Mouse (Mus musculus) urinary bladder, postnatal 25 days (tissue): ENCODE data around the gene Coro1b.
"Not testable (repeated sequence)": the region's sequence is repeated elsewhere in the genome, so short reads cannot be mapped to it uniquely, and the experiment has no call there.

Source experiments
- DNase-seq: peaks from one replicate; pipeline ENCODE4 v3.0.0; 2022; ENCODE audit warnings: low spot score

Coro1b gene

DNA sequence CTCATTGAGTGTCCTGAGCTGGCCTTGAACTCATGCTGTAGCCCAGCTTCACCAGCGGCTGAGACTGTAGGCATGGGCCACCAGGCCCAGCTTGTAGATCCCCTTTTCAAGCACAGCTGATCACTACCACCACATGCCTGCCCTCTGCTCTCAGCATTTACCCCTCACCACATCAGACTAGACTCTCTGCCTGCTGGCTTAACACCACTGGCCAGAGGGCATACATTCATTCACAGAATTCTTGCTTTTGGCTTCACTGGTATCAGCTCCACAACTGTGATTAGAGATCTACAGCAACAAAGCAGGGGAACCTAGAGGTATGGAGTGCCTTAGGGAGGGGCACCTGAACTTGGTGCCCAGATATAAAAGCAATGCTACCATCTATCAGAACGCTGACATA is 27.9 kb upstream of the Coro1b start:
- no peak for DNase-seq

DNA sequence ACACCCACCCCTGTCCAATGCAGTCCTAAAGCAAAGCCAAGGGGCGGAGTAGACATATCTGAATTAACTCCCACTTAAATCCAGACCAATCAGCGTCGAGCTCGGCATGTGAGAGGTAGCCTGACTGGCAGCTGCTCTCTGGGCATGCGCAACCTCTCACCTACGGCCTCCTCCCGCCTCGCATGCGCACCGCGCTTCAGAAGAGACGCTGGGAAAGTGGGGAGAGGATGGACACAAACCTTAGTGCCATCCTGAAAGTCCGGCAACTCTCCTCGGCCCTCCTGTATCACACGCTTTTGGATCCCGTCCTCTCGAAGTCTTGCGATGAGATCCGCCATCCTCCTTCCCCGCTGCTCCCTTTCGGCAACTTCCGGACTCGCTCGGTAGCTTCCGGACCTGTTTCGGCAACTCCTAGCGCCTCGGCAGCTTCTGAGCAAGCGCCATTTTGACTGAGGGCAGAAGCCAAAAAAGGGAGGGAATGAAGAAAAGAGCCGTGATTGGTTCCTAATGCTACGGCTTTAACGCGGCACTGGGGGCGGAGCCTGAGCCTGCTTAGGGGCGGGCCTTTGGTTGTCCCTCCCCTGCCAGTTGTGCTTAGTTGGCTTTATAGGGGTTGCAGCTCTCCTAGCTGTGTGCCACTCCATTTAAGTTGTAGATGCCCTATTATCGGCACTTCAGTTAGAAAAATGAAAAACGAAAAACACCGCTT is 27.2 kb upstream of the Coro1b start:
- peak; percentile 97 for DNase-seq

DNA sequence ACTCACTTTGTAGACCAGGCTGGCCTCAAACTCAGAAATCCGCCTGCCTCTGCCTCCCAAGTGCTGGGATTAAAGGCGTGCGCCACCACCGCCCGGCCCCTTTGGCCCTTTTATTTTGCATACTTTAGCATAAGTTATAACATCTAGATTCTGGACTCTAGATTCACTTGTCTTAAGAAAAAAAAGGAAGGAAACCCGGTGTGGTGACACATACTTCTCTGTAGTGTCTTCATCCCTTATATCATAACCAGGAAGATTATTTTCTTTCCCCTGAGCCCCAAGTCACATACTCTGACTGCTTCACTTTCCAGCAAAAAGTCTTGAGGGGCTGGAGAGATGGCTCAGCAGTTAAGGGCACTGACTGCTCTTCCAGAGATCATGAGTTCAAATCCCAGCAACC is 26.5 kb upstream of the Coro1b start:
- DNase-seq = not testable (repeated sequence)

DNA sequence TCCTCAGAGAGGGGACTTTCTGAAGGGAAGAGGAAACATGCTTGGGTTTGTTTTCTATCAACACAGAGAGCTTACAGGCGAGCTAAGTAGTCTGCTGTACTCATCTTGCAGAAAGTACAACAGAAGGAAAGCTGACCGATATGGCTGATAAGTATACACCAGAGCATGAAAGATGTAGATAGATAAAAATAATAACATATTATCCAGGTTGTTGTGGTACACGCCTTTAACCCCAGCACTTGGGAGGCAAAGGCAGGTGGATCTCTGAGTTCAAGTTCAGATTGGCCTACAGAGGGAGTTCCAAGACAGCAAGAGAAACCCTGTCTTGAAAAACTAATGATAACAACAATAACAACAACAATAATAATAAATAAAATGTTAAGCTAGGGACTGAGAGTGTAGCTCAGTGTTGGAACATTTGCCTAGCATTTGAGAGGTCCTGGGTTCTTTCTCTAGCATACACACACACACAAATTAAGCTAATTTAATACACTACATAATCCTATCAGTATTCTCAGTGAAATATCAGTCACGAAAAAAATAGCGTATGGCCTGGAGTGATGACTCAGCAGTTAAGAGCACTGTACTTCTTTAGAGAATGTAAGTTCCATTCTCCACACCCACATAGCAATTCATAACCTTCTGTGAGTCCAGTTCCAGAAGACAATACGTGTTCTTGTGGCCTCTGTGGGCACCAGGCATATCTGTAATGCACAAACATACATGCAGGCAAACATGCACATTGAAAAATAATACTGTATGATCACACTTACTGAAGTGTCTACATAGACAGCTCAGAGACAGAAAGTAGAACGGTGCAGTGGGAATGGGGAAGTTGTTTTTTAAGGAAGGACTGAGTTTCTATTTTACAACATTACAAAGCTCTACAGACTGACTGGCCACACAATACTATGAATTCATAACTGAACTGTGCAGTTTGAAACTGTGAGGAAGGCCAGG is 25.7 kb upstream of the Coro1b start:
- DNase-seq = no peak

DNA sequence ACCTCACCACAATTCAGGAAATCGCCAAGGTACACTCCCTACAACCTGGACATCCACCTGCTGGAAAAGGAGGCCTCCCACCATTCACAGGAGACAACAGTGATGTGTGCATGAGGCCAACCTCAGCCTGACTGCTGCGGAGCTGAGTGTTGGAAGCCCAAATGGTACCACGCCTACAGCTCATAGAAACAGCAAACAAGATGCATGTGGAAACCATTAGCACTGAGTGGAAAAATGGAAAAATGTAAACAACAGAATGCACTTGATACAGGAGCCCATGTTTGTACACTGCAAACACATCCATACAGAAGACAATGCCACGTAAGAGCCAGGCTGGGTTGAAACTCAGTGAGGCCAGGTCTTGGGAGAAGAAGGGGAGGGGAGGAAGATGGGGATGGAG is 24.0 kb upstream of the Coro1b start:
- DNase-seq = no peak

DNA sequence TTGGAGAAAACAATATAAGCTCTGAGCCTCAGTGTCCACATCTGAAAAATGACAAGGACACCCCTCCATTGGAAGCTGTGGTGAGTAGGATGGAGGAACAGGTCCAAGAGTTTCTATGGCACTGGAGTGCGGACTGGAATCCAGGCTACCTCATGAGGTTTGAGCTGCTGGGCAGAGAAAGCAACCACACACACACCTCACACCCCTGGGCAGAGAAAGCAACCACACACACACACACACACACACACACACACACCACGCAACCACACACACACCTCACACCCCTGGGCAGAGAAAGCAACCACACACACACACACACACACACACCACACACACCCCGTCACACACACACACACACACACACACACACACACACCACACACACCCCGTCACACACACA is 23.2 kb upstream of the Coro1b start:
- not testable (repeated sequence) for DNase-seq

DNA sequence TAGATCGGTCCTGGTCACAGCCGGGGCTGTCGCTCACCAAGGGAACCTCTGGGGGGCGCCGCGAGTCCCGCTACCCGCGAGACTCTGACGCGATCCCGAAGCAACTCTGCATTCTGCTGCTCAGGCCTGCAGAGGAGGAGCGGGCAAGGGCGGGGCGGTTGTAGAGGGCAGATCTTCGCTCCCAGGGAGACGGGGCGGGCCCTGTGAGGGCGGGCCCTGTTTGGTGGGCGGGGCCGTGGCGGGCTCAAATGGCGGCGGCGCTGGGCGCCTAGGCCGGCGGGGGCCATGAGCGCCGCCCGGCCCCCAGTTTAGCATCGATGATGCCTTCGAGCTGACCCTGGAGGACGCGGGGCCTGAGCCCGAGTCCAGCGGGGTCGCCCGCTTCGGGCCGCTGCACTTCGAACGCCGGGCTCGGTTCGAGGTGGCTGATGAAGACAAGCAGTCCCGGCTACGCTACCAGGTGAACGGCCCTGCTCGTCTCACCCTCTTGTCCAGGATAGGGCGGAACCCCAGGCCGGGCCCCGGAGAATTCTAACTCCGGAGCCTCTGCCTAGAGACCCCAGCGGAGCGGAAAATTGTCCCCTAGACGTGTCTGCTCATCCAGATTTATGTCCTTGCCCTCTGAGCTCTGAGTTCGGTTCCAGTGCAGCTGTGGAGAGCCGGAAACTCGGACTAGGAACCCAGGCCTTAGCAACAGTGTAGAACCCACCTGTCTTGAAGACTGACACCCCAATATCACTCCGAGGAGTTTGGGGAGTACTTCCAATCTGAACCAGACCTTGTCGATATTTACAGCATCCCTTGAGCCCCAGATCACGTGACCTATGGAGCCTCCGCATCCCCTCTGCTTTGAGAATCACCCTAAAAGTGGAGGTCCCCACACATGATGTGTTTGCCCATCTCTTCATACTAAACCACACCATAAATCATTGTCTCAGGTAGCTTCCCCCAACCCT is 22.4 kb upstream of the Coro1b start, which contains the start of gene Aip:
Gene Aip, minus strand, starts transcription at position 118 of the 956 bp plus-strand sequence.
- peak; percentile 96 for DNase-seq

DNA sequence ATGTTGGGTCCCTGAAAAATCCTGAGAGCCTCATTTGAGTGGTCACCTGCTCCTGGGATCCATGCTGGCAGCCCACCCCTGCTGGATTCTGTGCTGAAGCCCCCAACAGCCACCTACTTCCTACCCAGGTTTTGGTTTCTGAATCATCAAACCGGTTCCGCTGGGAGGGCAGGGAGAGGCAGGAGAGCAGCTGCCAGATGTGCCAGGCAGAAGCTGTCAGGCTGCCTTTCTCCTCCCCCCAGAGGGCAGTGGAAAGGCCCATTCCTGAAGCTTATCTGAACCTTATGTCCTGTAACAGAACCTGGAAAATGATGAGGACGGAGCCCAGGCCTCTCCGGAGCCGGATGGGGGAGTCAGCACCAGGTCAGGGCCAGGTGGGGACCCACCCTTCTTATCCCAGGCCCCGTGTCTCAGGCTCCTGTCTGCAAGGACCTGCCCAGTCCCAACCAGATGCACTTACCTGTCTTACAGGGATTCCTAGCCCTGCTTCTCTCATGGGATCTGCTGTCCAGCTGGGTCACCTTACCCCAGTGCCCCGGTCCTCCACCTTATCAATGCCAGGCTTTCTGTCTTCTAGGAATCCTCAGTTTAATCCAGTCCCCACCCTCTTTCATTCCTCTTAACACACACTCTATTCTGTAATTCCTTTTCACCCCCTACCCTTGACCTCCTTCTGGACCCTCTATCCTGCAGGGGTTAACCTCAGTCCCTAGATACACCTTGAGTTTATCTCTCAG is 21.5 kb upstream of the Coro1b start:
- peak; percentile 57 for DNase-seq

DNA sequence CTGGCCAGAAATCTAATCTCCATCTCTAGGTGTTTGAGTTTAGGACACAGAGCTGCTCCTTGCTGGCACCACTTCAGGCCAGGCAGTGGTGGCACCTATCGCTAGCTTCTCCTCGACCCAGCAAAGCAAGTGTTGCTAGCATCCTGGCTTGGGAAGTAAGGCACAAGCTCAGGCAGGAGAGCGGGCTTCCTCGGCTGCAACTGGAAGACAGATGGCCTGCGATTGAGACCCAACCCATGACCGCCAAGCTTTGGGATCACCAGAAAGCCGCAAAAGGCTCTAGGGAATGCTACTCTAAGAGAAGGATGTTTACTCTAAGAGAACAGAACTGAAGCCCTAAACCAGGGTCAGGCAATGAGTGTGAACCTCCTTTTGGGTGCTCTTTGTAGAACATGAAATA is 19.0 kb upstream of the Coro1b start:
- no peak for DNase-seq

DNA sequence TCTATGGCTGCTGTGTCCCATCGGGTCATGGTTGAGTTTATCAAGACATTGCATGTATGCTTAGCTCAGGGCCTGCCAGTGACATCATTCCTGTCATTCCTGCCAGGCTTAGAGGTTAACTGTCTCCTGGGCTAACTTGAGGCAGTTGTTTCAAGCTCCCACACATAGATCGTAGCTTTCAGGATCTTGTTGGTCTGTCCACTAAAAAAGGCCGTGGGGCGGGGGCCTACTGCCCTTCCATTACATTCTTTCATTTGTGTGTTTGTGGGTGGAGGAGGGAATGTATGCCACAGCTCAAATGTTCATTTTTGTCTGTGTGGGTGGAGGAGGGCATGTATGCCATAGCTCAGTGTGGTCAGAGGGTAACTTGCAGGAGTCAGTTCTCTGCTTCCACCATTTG is 18.3 kb upstream of the Coro1b start:
- no peak for DNase-seq

DNA sequence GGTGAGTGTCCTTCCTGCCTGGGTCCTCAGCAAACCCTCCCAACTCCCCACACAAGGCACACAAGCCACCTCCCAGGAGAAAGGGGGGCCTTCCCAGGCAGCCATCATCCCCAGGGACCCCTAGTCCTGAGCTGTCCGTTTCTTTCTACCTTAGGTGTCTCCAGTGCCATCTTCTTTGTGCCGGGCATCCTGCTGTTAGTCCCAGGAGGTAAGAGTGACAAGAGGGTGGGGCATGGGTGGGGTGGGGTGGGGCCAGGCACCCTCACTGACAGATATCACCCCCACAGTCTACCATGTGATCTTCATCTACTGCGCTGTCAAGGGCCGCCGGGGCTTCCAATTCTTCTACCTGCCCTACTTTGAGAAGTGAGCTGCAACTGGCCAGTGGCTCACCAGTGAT is 17.3 kb upstream of the Coro1b start:
- no peak for DNase-seq

DNA sequence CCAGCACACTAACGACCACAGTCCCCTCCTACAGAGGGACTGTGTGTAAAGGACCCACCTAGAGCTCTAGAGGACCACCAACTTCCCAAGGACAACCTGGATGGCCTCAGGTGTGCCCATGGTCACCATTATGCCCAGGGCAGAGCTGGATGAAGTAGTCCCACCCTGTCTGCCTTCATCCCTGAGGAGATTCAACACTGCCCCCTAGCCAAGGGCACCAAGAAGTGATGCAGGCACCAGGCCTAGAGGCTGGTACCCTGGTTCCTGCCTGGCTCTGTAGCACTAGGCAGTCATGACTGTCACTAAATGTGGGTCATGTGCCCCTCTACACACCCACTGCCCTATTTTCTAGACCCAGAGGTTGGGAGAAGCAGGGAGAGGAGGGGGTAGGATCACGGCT is 16.7 kb upstream of the Coro1b start:
- no peak for DNase-seq

DNA sequence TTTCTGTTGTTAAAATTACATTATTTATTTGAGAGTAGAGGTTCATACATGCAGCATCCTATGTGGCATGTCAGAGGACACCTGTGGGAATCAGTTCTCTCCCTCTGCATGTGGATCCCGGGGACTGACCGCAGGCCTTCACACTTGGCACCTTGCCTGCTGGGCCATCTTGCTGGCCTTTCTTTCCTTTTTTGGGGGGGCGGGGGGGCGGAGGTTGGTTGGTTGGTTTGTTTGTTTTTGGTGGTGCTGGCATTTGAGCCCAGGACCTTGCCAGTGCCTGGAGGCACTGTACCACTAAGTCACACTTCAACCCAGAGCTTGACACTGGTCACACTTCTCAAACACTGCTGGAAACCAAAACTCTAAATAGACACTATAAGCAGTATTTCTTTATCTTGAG is 14.1 kb upstream of the Coro1b start:
- no peak for DNase-seq

DNA sequence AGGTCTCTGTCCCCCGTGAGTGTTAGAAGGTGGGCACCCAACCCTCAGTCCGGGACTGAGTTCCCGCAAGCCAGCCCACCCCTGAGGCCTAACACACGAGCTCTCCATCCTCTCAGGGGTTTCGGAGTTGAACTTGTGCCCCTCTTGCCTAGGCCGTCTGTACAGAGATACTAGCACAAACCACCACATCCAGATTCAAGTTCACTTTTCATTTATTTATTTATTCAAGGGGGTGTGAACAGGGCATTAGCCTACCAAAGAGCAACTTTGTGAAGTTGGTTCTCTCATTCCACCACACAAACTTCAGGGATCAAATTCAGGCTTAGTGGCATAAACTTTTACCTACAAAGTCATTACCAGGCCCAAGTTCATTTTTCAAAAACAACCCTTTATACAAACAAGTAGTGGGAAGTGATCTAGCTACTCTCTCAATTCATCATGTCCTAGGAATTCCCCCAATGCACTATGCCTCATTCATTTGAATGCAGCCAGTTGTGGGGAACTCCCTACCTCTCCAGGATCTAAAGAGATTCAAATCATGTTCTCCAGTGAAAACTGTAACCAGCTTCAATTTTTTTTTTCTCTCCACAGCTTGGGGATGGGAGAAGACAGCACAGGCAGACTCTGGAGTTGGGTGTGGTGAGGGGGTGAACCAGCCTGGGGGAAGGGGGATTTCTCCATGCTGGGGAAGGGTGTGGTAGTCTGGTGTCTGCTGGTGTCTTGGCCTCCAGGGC is 13.0 kb upstream of the Coro1b start:
- DNase-seq = not testable (repeated sequence)

DNA sequence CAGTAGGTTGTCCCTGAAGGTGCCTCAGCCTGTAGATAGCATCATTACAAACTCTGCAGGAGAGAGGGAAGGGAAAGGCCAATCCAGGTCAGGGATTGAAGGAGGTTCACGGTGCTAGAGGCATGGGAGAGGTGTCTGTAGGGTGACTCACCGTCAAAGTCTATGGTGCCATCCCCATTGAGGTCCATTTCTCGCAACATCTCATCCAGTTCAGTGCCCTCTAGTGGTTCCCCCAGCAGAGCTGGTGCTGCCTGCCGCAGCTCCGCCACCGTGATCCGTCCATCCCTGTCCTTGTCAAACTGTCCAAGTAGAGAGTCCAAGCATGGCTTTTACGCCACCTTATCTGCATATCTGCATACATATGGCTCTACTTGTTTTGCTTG is 12.5 kb upstream of the Coro1b start:
- DNase-seq = not testable (repeated sequence)

DNA sequence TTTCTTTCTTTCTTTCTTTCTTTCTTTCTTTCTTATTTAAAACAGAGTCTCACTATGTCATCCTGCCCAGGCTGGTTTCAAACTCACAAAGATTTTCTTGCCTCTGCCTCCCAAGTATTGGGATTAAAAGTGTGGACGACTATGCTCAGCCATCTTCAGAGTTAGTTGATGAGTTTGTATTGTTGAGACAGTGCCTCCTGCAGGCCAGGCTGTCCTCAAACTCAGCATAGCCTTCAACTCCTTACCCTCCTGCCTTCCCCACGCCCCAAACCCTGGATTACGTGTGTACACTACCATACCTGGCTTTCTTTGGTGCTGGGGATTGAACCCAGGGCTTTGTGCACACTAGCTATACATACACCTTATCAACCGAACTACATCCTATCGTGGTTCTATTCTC is 12.0 kb upstream of the Coro1b start:
- no peak for DNase-seq

DNA sequence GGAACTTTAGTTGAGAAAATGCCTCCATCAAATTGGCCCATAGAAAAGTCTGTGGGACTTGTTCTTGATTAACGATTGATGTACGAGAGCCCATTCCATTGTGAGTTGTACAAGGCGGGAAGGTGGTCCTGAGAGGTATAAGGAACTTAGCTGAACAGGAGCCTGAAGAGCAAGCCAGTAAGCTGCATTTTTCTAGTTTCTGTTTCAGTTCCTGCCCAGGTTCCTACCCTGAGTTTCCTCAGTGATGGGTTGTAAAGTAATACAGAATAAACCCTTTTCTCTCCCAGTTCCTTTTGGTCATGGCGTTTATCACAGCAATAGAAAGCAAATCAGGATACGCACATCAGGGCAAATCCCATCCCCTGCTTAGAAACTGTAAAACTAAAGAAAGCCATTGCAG is 10.5 kb upstream of the Coro1b start:
- DNase-seq = no peak

DNA sequence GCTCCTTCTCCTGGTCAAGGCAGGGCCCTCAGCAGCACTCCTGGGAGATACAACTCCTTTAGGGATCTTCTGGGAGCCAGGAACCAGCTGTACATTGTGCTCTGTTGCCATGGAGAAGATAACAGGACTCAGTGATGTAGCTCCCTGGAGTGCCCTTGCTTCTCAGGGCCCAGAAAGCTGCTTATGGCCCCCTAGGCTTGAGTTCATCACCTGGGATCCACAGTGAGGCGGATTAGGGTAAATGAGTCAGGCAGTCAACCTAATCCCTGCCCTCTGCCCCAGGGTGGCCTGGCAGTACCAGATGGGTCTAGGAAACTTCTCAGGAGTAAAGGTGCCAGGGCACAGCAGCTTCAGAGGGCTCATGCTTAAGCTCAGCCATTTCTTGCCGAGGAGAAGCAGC is 9.0 kb upstream of the Coro1b start, which contains the start of gene Gpr152:
Gene Gpr152, plus strand, starts transcription at position 342 of the 400 bp plus-strand sequence.
- DNase-seq = no peak

DNA sequence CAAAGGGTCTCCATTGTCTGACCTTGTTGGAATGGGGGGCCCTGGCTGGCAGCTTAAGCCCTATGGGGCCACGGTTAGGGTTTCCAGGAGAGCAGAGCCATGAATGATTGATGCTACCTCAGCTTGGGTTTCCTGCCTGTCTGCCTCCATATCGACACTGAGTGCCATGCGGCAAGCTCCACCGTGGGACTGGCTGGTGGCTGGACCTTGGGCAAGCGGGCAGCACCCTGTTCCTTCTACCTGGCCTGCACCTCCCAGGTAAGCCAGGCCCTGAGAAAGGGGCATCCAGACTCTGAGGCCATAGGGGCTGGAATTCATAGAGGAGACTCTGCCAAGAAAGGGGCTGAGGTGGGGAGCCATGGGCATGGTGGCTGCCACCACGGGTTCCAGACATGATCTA is 8.3 kb upstream of the Coro1b start:
- DNase-seq = no peak

DNA sequence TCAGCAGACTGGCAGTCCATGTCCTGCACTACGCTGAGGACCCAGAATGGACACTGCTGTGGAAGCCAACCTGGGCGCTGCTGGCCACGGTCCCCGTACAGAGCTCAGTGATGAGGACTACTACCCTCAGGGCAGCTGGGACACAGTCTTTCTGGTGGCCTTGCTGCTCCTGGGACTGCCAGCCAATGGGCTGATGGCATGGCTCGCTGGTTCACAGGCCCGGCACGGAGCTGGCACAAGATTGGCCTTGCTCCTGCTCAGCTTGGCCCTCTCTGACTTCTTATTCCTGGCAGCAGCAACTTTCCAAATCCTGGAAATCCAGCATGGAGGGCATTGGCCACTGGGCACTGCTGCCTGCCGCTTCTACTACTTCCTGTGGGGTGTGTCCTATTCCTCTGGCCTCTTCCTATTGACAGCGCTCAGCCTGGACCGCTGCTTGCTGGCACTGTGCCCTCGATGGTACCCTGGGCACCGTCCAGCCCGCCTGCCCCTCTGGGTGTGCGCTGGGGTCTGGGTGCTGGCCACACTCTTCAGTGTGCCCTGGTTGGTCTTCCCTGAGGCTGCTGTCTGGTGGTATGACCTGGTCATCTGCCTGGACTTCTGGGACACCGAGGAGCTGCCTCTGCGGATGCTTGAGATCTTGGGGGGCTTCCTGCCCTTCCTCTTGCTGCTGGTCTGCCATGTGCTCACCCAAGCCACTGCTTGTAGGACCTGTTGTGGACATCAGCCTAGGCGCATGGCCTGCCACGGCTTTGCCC is 5.8 kb upstream of the Coro1b start:
- DNase-seq = no peak
